Mouse (Mus musculus) cortical plate, adult 2 months (tissue): ENCODE measurements around the gene Btbd10.

ENCODE experiments used
- CTCF ChIP-seq: fragments of 200-500 bp; IDR thresholded peaks from 2 replicates; pipeline ENCODE4 v1.5.1; 2011; ENCODE audit warnings: mild to moderate bottlenecking, control low read depth, low read length; ENCODE audit not compliant: insufficient read depth; ENCODE audit errors: extremely low read depth
- POLR2A ChIP-seq: fragments of 200-500 bp; IDR thresholded peaks from 2 replicates; pipeline ENCODE4 v1.6.1; 2011; ENCODE audit warnings: mild to moderate bottlenecking, low read length, control low read depth; ENCODE audit not compliant: insufficient read depth; ENCODE audit errors: extremely low read depth

DNA sequence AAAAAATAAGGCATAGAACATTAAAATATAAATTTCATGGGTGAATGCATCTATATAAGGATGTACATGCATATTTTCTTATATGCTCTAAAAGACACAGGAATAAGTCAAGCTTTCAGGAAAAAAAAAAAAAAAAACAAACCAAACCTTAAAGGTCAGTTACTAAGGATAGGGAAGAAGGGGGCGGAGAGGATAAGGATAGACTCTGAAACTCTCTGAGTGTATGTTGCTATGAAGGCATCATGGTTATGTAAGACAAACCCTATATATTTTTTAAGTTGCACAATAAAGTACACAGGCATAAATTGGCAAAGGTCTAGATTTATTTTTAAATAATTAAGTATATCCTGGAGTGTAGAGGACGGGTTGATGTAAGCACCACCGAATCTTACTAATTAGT is 46.1 kb upstream of the Btbd10 start:
- TF ChIP-seq POLR2A (no peak), CTCF (no peak)
